In genomic region chr8:119887130-119887529, GRCm38 (mm10) we compare ENCODE assay signal across 10 mouse cellular contexts. TPM values are rescaled to one million over a fixed set of nuclear protein-coding genes. Genes with fewer than 3 reads are reported as not detected.
A peak's percentile ranks its signal among the peaks of the same experiment; 100 is the strongest.
DNase-seq lines count a peak whose midpoint lies in the region; ATAC-seq and TF ChIP-seq lines count a peak whose summit lies in the region.
"Had no signal": no experiment of that assay in that cellular context is flagged by ENCODE, and none has a peak within 500 bp of the region (broad histone marks: within the 10 kb centered on the region; RNA-seq: fewer than 3 reads in every experiment).

No protein-coding gene starts in this region.

- no peaks in the 10 kb centered on the region for H3K9me3 ChIP-seq in heart, embryonic 12.5 days (replicated peaks)
- H3K9me3 ChIP-seq in liver, postnatal 0 days (ENCODE audit: low read length), result no peaks in the 10 kb centered on the region
- H3K9me3 ChIP-seq: limb, embryonic 13.5 days had no signal

- no peaks in the 10 kb centered on the region for H3K36me3 ChIP-seq in heart, embryonic 12.5 days
- no peaks in the 10 kb centered on the region for H3K36me3 ChIP-seq in liver, postnatal 0 days (replicated peaks; ENCODE audit: insufficient read depth, low read length)
- H3K36me3 ChIP-seq: limb, embryonic 13.5 days had no signal

- peaks cover 15% of the 10 kb centered on the region for H3K4me1 ChIP-seq in heart, embryonic 12.5 days (replicated peaks)
- peaks cover 7% of the 10 kb centered on the region for H3K4me1 ChIP-seq in liver, postnatal 0 days (ENCODE audit: insufficient read depth)
- H3K4me1 ChIP-seq: limb, embryonic 13.5 days had no signal

- no peak overlapping the region for H3K9ac ChIP-seq in heart, embryonic 12.5 days
- H3K9ac ChIP-seq in liver, postnatal 0 days (replicated peaks), result no peak overlapping the region
- H3K9ac ChIP-seq: limb, embryonic 13.5 days had no signal

- 90% methylated on average over 3 of the region's 3 CpGs for WGBS in heart, embryonic 12.5 days
- WGBS in liver, postnatal 0 days (ENCODE audit: insufficient replicate concordance), result 88% methylated on average over 3 of the region's 3 CpGs

- no peak for TF ChIP-seq EP300 in liver, postnatal 0 days (IDR thresholded peaks at IDR 0.05; ENCODE audit: low read depth)

- peak; percentile 28 to 52 for DNase-seq in heart, postnatal 14 days
- DNase-seq in urinary bladder, postnatal 36 days (ENCODE audit: low spot score in 2 of 2), result peak; percentile 13 to 14
- DNase-seq in urinary bladder, postnatal 4 days (ENCODE audit: low spot score in 2 of 2), result no peak
- peak; percentile 29 for DNase-seq in c-Kit-positive CD71-positive TER-119-positive erythroid progenitor cells, embryonic 14.5 days (ENCODE audit: low spot score)
- DNase-seq in liver, postnatal 0 days, result peak; percentile 72
- DNase-seq in spleen, postnatal 4 days (ENCODE audit: low spot score in 2 of 2), result peak; percentile 39 to 78
- no peak for DNase-seq in left cerebral cortex, postnatal 10 days (ENCODE audit: extremely low spot score in 1 of 2, low spot score in 2 of 2)

- no peak for ATAC-seq in heart, embryonic 12.5 days (ENCODE audit: insufficient number of reproducible peaks, low FRiP score)
- no peak for ATAC-seq in liver, postnatal 0 days

- intact Hi-C loops in heart, postnatal 14 days (cut with DNase I), result loop anchor here (5.0 kb wide), 1 partner anchor 40 kb away; no protein-coding TSS in a partner anchor
- intact Hi-C loops in left cerebral cortex, postnatal 10 days (cut with DNase I), result no loop called here

- peaks cover 4% of the 10 kb centered on the region; the same call in 1 of the 2 replicates for H3K27me3 ChIP-seq in heart, embryonic 12.5 days (replicated peaks)
- no peaks in the 10 kb centered on the region for H3K27me3 ChIP-seq in liver, postnatal 0 days (ENCODE audit: insufficient read depth, low read length)

- peak; percentile 92 for TF ChIP-seq CTCF in liver, postnatal 0 days (IDR thresholded peaks at IDR 0.05; ENCODE audit: low read depth)

- no peak overlapping the region for H3K27ac ChIP-seq in heart, embryonic 12.5 days (ENCODE audit: poor library complexity, severe bottlenecking)
- H3K27ac ChIP-seq in liver, postnatal 0 days (ENCODE audit: low read depth), result no peak overlapping the region
- H3K27ac ChIP-seq: limb, embryonic 13.5 days had no signal

- H3K4me2 ChIP-seq in heart, embryonic 12.5 days, result no peak overlapping the region
- no peak overlapping the region for H3K4me2 ChIP-seq in liver, postnatal 0 days (ENCODE audit: low read depth, low read length)
- H3K4me2 ChIP-seq: limb, embryonic 13.5 days had no signal

- H3K4me3 ChIP-seq in heart, embryonic 12.5 days, result no peak overlapping the region
- H3K4me3 ChIP-seq in liver, postnatal 0 days (ENCODE audit: low read depth, low read length), result no peak overlapping the region
- H3K4me3 ChIP-seq: erythroblast, embryonic 14.5 days; limb, embryonic 13.5 days had no signal

RNA-seq across cellular contexts. Expression of gene Usp10, which starts 23.0 kb away (rescaled TPM):
- 10 to 100 TPM; 48.1 to 49.2 TPM for total RNA-seq in heart, postnatal 14 days (2021)
- polyA plus RNA-seq in heart, embryonic 12.5 days (2016; fragmentation: Nextera tagmentation; extraction: Ambion mirVana), result 112 and 116 TPM in 2 replicates
- polyA plus RNA-seq in liver, postnatal 0 days (2015; fragmentation: Nextera tagmentation; extraction: Ambion mirVana), result 44.1 and 46.5 TPM in 2 replicates
- total RNA-seq in left cerebral cortex, postnatal 10 days (2021), result 100 to 1,000 TPM in 1 of 2 experiments, 10 to 100 TPM in 1; 94.5 to 114 TPM

RNA-seq across cellular contexts. Expression of gene Gm20388, which starts 23.5 kb away (rescaled TPM):
- under 1 TPM in 1 of 2 experiments, not detected in 1; 0.24 TPM for total RNA-seq in heart, postnatal 14 days (2021)
- polyA plus RNA-seq in heart, embryonic 12.5 days (2016; fragmentation: Nextera tagmentation; extraction: Ambion mirVana), result 4.0 TPM in 1 of 2 replicates, not detected in the other
- not detected in 2 replicates for polyA plus RNA-seq in liver, postnatal 0 days (2015; fragmentation: Nextera tagmentation; extraction: Ambion mirVana)
- 1 to 10 TPM; 4.4 to 9.0 TPM for total RNA-seq in left cerebral cortex, postnatal 10 days (2021)

RNA-seq across cellular contexts. Expression of gene Klhl36, which starts 25.1 kb away (rescaled TPM):
- total RNA-seq in heart, postnatal 14 days (2021), result 1 to 10 TPM; 3.7 TPM
- polyA plus RNA-seq in heart, embryonic 12.5 days (2016; fragmentation: Nextera tagmentation; extraction: Ambion mirVana), result 10.3 and 12.5 TPM in 2 replicates
- polyA plus RNA-seq in liver, postnatal 0 days (2015; fragmentation: Nextera tagmentation; extraction: Ambion mirVana), result 4.3 and 4.9 TPM in 2 replicates
- 1 to 10 TPM; 7.3 to 8.2 TPM for total RNA-seq in left cerebral cortex, postnatal 10 days (2021)

RNA-seq across cellular contexts. Expression of gene Cotl1, which starts 46.8 kb away (rescaled TPM):
- total RNA-seq in heart, postnatal 14 days (2021), result 10 to 100 TPM; 26.1 to 29.3 TPM
- polyA plus RNA-seq in heart, embryonic 12.5 days (2016; fragmentation: Nextera tagmentation; extraction: Ambion mirVana), result 40.6 and 54.2 TPM in 2 replicates
- polyA plus RNA-seq in liver, postnatal 0 days (2015; fragmentation: Nextera tagmentation; extraction: Ambion mirVana), result 28.5 and 28.8 TPM in 2 replicates
- total RNA-seq in left cerebral cortex, postnatal 10 days (2021), result 100 to 1,000 TPM in 1 of 2 experiments, 10 to 100 TPM in 1; 96.5 to 100 TPM

Comparison
In these comparisons a context has a peak if more than half of its experiments do, and no peak if none do; other contexts are left out.
1. DNase-seq: peak in heart, postnatal 14 days (2 of 2), urinary bladder, postnatal 36 days (2 of 2), c-Kit-positive CD71-positive TER-119-positive erythroid progenitor cells, embryonic 14.5 days (single experiment), liver, postnatal 0 days (single experiment) and spleen, postnatal 4 days (2 of 2); none in urinary bladder, postnatal 4 days (0 of 2) and left cerebral cortex, postnatal 10 days (0 of 2).
2. RNA of gene Gm20388, which starts 23.5 kb away (total RNA-seq): 4.4 to 9.0 TPM in left cerebral cortex, postnatal 10 days; 0.24 TPM in heart, postnatal 14 days; every median in the first group is over 4 times any median in the second.